In the genomic region with DNA sequence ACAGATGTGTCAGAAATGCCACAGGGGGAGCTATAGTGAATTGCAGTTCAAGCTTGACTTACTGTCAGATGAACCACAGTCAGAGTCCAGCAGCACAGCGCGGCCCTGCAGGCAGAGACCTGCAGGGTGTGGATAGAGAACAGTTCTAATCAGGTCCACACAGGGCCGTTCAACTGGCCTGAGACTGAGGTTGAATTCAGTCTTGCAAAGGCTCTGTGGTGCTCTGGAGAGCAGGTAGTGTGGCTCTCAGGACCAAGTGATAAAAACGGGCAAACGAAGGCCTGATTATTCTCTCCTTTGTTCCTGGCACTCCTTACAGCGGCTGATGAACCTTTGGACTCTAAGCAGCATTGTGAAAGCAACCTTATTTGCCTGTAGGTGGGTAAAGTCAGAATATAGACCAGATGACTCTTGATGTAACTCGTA, we compare ENCODE assay signal across 20 mouse cellular contexts. TPM values are rescaled to one million over a fixed set of nuclear protein-coding genes. Genes with fewer than 3 reads are reported as not detected.
DNase-seq lines count a peak whose midpoint lies in the region; ATAC-seq and TF ChIP-seq lines count a peak whose summit lies in the region.
"Had no signal": no experiment of that assay in that cellular context is flagged by ENCODE, and none has a peak within 500 bp of the region (broad histone marks: within the 10 kb centered on the region; RNA-seq: fewer than 3 reads in every experiment).

No protein-coding gene starts in this region.

- TF ChIP-seq POLR2A in liver, adult 2 months (IDR thresholded peaks at IDR 0.05; ENCODE audit: extremely low read depth, insufficient read depth, low read length) = no peak

- H3K4me1 ChIP-seq in liver, adult 2 months (ENCODE audit: control insufficient read depth, insufficient read depth, low read length) = no peaks in the 10 kb centered on the region
- H3K4me1 ChIP-seq in intestine, postnatal 0 days (replicated peaks; ENCODE audit: control insufficient read depth, insufficient read depth, low read length) = 0 out of 2 replicates have a peak, but pooled peaks cover 3% of the 10 kb centered on the region
- H3K4me1 ChIP-seq in stomach, embryonic 16.5 days (ENCODE audit: control insufficient read depth, insufficient read depth, low read length) = no peaks in the 10 kb centered on the region
- H3K4me1 ChIP-seq: embryonic facial prominence, embryonic 10.5 days; hindbrain, embryonic 10.5 days; limb, embryonic 15.5 days had no signal

- peak overlapping the region; percentile 40 for H3K4me2 ChIP-seq in intestine, postnatal 0 days (replicated peaks; ENCODE audit: low read depth)
- no peak overlapping the region for H3K4me2 ChIP-seq in stomach, embryonic 16.5 days (ENCODE audit: low read depth, low read length)
- H3K4me2 ChIP-seq: forebrain, embryonic 12.5 days; limb, embryonic 15.5 days had no signal

- no peaks in the 10 kb centered on the region for H3K27me3 ChIP-seq in liver, adult 2 months (ENCODE audit: control insufficient read depth, insufficient read depth, low read length)
- H3K27me3 ChIP-seq in intestine, postnatal 0 days (replicated peaks; ENCODE audit: control insufficient read depth, insufficient read depth, low read length) = no peaks in the 10 kb centered on the region
- no peaks in the 10 kb centered on the region for H3K27me3 ChIP-seq in stomach, embryonic 16.5 days (ENCODE audit: control insufficient read depth, insufficient read depth, low read length)
- H3K27me3 ChIP-seq: limb, embryonic 15.5 days had no signal

- peak; percentile 7 for DNase-seq in kidney, adult 11 months
- DNase-seq in kidney, postnatal 14 days = no peak
- DNase-seq in liver, adult 2 months (ENCODE audit: extremely low read depth, low read depth, low spot score) = peak; percentile 70
- no peak for DNase-seq in liver
- no peak for DNase-seq in cerebellum, adult 18-20 months
- DNase-seq in ovary, postnatal 36 days (ENCODE audit: low spot score) = no peak
- DNase-seq: cerebellum, adult 2 months; gastrocnemius, postnatal 10 days; liver, postnatal 0 days; lung, postnatal 10 days; thymus, adult 18-20 months had no signal

- H3K79me2 ChIP-seq in liver, adult 2 months (ENCODE audit: control insufficient read depth, insufficient read depth, low read length) = no peaks in the 10 kb centered on the region

- peak; percentile 33; the same call in 1 of the 2 replicates for TF ChIP-seq CTCF in liver, adult 2 months (IDR thresholded peaks at IDR 0.05; ENCODE audit: low read depth, low read length)
- peak; percentile 71 for TF ChIP-seq CTCF in intestine, postnatal 0 days (IDR thresholded peaks at IDR 0.05; ENCODE audit: low read depth)

- ATAC-seq in intestine, postnatal 0 days = peak; percentile 95
- ATAC-seq in stomach, embryonic 16.5 days (ENCODE audit: insufficient read depth, low FRiP score) = peak; percentile 78
- ATAC-seq: hindbrain, postnatal 0 days; liver, postnatal 0 days; midbrain, embryonic 16.5 days had no signal

- H3K27ac ChIP-seq in liver, adult 2 months (replicated peaks; ENCODE audit: insufficient read depth, low read depth, low read length) = no peak overlapping the region
- H3K27ac ChIP-seq in intestine, postnatal 0 days (ENCODE audit: low read depth, low read length) = peak overlapping the region; percentile 85
- H3K27ac ChIP-seq in stomach, embryonic 16.5 days (ENCODE audit: low read length) = no peak overlapping the region
- H3K27ac ChIP-seq: embryonic facial prominence, embryonic 10.5 days; forebrain, embryonic 12.5 days; hindbrain, embryonic 10.5 days; hindbrain, postnatal 0 days; limb, embryonic 15.5 days had no signal

- H3K9ac ChIP-seq in liver, adult 2 months (ENCODE audit: low read depth, low read length) = no peak overlapping the region
- H3K9ac ChIP-seq in intestine, postnatal 0 days (ENCODE audit: low read depth, low read length) = 0 out of 2 replicates have a peak overlapping the region, but pooled peaks have one; percentile 18
- no peak overlapping the region for H3K9ac ChIP-seq in stomach, embryonic 16.5 days (ENCODE audit: low read length)
- H3K9ac ChIP-seq: forebrain, embryonic 12.5 days; limb, embryonic 15.5 days; liver, postnatal 0 days had no signal

- WGBS in liver, adult 2 months = 36% methylated on average over 7 of the region's 7 CpGs
- 41% methylated on average over 7 of the region's 7 CpGs for WGBS in intestine, postnatal 0 days
- 76% methylated on average over 7 of the region's 7 CpGs for WGBS in stomach, embryonic 16.5 days

- H3K4me3 ChIP-seq in liver, adult 2 months (ENCODE audit: insufficient read depth, low read depth, low read length) = no peak overlapping the region
- no peak overlapping the region for H3K4me3 ChIP-seq in intestine, postnatal 0 days (ENCODE audit: low read depth, low read length)
- no peak overlapping the region for H3K4me3 ChIP-seq in stomach, embryonic 16.5 days (replicated peaks; ENCODE audit: low read length)
- H3K4me3 ChIP-seq: embryonic facial prominence, embryonic 10.5 days; forebrain, embryonic 12.5 days; hindbrain, embryonic 10.5 days; limb, embryonic 15.5 days; megakaryocyte, embryonic 14.5 days had no signal

- no peaks in the 10 kb centered on the region for H3K9me3 ChIP-seq in intestine, postnatal 0 days (ENCODE audit: control insufficient read depth)
- no peaks in the 10 kb centered on the region for H3K9me3 ChIP-seq in stomach, embryonic 16.5 days (replicated peaks; ENCODE audit: control insufficient read depth, low read length)
- H3K9me3 ChIP-seq: embryonic facial prominence, embryonic 10.5 days; forebrain, embryonic 12.5 days; hindbrain, embryonic 10.5 days; limb, embryonic 15.5 days; megakaryocyte, embryonic 14.5 days had no signal

- H3K36me3 ChIP-seq in liver, adult 2 months (ENCODE audit: control insufficient read depth, insufficient read depth, low read length) = no peaks in the 10 kb centered on the region
- H3K36me3 ChIP-seq in intestine, postnatal 0 days (ENCODE audit: control insufficient read depth, insufficient read depth) = no peaks in the 10 kb centered on the region
- no peaks in the 10 kb centered on the region for H3K36me3 ChIP-seq in stomach, embryonic 16.5 days (ENCODE audit: control insufficient read depth, insufficient read depth, low read length)
- H3K36me3 ChIP-seq: embryonic facial prominence, embryonic 10.5 days; forebrain, embryonic 12.5 days; hindbrain, embryonic 10.5 days; limb, embryonic 15.5 days had no signal

RNA-seq across cellular contexts. Expression of a gene that starts 48.1 kb away (rescaled TPM):
- total RNA-seq in liver, adult 2 months (2014; rRNA removed) = 2.8 and 3.0 TPM in 2 replicates
- 0.22 and 1.2 TPM in 2 replicates for polyA plus RNA-seq in liver, adult 2 months (2012; rRNA removed)
- 7.9 and 11.3 TPM in 2 replicates for polyA plus RNA-seq in intestine, postnatal 0 days (2015; fragmentation: Nextera tagmentation; extraction: Ambion mirVana)
- 12.9 and 16.9 TPM in 2 replicates for polyA plus RNA-seq in stomach, embryonic 16.5 days (2015; fragmentation: Nextera tagmentation; extraction: Ambion mirVana)

Comparison
In these comparisons a context has a peak if more than half of its experiments do, and no peak if none do; other contexts are left out.
1. DNase-seq: peak in kidney, adult 11 months (single experiment) and liver, adult 2 months (single experiment); none in kidney, postnatal 14 days (single experiment), liver (single experiment), cerebellum, adult 18-20 months (0 of 2) and ovary, postnatal 36 days (single experiment).